Mouse (Mus musculus) lung, embryonic 16.5 days (tissue): Measurements from ENCODE around the gene Smtnl1. TPM values are rescaled to one million over a fixed set of nuclear protein-coding genes. Genes with fewer than 3 reads are reported as not detected.

Experiments used
- ATAC-seq: fragments of 200-750 bp; cut with Nextera tagmentation; 2 replicates; pipeline ENCODE4 v1.8.0; 2017; ENCODE audit warnings: low read depth, mild to moderate bottlenecking, moderate library complexity
- H3K27ac ChIP-seq: fragments of 300-500 bp; sonication (generic); 2 replicates; pipeline ENCODE4 v1.5.1; 2014; ENCODE audit warnings: mild to moderate bottlenecking, control low read depth, low read length
- H3K27me3 ChIP-seq: fragments of 300-500 bp; sonication (generic); 2 replicates; pipeline ENCODE4 v1.6.1; 2014; ENCODE audit warnings: low read depth, low read length, mixed read lengths; ENCODE audit not compliant: control insufficient read depth, insufficient read depth
- H3K36me3 ChIP-seq: fragments of 300-500 bp; sonication (generic); 2 replicates; pipeline ENCODE4 v1.6.1; 2014; ENCODE audit warnings: low read length; ENCODE audit not compliant: control insufficient read depth, insufficient read depth
- H3K4me1 ChIP-seq: fragments of 300-500 bp; sonication (generic); replicated peaks from 2 replicates; pipeline ENCODE4 v1.6.1; 2014; ENCODE audit warnings: low read length, mixed read lengths; ENCODE audit not compliant: control insufficient read depth, insufficient read depth
- H3K4me2 ChIP-seq: fragments of 300-500 bp; sonication (generic); 2 replicates; pipeline ENCODE4 v1.6.1; 2014; ENCODE audit warnings: low read depth, low read length, control low read depth
- H3K4me3 ChIP-seq: fragments of 300-500 bp; sonication (generic); 2 replicates; pipeline ENCODE4 v1.5.1; 2014; ENCODE audit warnings: mild to moderate bottlenecking, low read length, control low read depth
- H3K9ac ChIP-seq: fragments of 300-500 bp; sonication (generic); 2 replicates; pipeline ENCODE4 v1.6.1; 2014; ENCODE audit warnings: low read length, control low read depth
- H3K9me3 ChIP-seq: fragments of 300-500 bp; sonication (generic); 2 replicates; pipeline ENCODE4 v1.6.1; 2016; ENCODE audit warnings: low read length; ENCODE audit not compliant: control insufficient read depth
- WGBS: fragments of 180-500 bp; shearing (Covaris S2); extraction: QIAGEN DNeasy Blood & Tissue Kit; methylation state at CpG from one replicate; pipeline ENCODE4 v1.1.7; 2014; 5-methylcytosine and 5-hydroxymethylcytosine counted together
- polyA plus RNA-seq: library from polyadenylated mRNA; unstranded; fragments of >200 nt; fragmentation: Nextera tagmentation; extraction: Ambion mirVana; gene quantifications from 2 replicates; pipeline ENCODE4 v1.2.1, GENCODE M21; 2015

The Smtnl1 gene
- 0.70 and 0.77 TPM in 2 replicates for polyA plus RNA-seq

DNA sequence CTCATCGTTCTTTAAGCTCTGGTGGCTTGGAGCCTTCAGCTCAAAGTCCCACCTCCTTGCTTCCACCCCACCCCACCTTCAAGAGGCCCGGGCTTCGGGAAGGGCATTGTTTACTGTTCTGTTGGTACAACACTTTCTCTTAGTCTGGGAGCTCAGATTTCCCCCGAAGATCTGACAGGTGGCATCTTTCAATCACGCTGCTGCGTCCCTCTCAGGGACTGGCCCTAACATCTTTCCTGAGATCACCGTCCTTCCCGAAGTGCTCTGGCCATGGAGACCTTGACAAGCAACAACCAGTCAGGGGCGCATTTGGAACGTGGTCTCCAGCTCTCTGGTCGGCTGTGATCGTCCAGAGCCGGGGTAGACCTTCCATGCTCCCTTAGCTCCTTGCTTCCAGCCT is at the start of gene Smtnl1:
Smtnl1 (minus strand) TSS at position 101 of the 400 bp plus-strand sequence.
- no peak within 1 kb of the TSS for H3K27ac ChIP-seq

GRCm38 (mm10) chr2:84870623-84871160 is 48.2 kb upstream of the Smtnl1 start:
- H3K4me3 ChIP-seq, result no peak overlapping the region
- no peaks in the 10 kb centered on the region for H3K36me3 ChIP-seq
- H3K27me3 ChIP-seq, result peaks cover 89% of the 10 kb centered on the region
- no peak overlapping the region for H3K9ac ChIP-seq
- no peak overlapping the region for H3K4me2 ChIP-seq
- H3K27ac ChIP-seq, result no peak overlapping the region
- WGBS, result 58% methylated on average over 4 of the region's 4 CpGs
- H3K4me1 ChIP-seq, result peaks cover 13% of the 10 kb centered on the region
- no peaks in the 10 kb centered on the region for H3K9me3 ChIP-seq
- ATAC-seq, result no peak

More for the DNA sequence above, at the start of gene Smtnl1:
- Histone ChIP-seq H3K9me3 (no peaks in the 10 kb centered on the region), H3K4me2 (no peak within 1 kb of the TSS), H3K27me3 (peaks cover 5% of the 10 kb centered on the region; the same call in 1 of the 2 replicates), H3K36me3 (no peaks in the 10 kb centered on the region), H3K4me3 (no peak within 1 kb of the TSS), H3K9ac (no peak within 1 kb of the TSS), H3K4me1 (peaks cover 4% of the 10 kb centered on the region)
- WGBS, result 31% methylated on average over 13 of the region's 13 CpGs
- ATAC-seq, result no peak

- no peak overlapping the region for H3K27ac ChIP-seq
- H3K36me3 ChIP-seq, result no peaks in the 10 kb centered on the region
- H3K4me2 ChIP-seq, result no peak overlapping the region
- H3K4me1 ChIP-seq, result peaks cover 14% of the 10 kb centered on the region
- ATAC-seq, result no peak
- no peak overlapping the region for H3K4me3 ChIP-seq
- WGBS, result 58% methylated on average over 2 of the region's 2 CpGs
- H3K9ac ChIP-seq, result no peak overlapping the region
- peaks cover 77% of the 10 kb centered on the region for H3K27me3 ChIP-seq
- H3K9me3 ChIP-seq, result no peaks in the 10 kb centered on the region
Measured at GRCm38 (mm10) chr2:84868977-84869376, 46.5 kb upstream of the Smtnl1 start.

GRCm38 (mm10) chr2:84868521-84868943 is 46.1 kb upstream of the Smtnl1 start:
- WGBS, result 7% methylated on average over 5 of the region's 5 CpGs
- H3K4me3 ChIP-seq, result no peak overlapping the region
- H3K36me3 ChIP-seq, result no peaks in the 10 kb centered on the region
- H3K9me3 ChIP-seq, result no peaks in the 10 kb centered on the region
- H3K27me3 ChIP-seq, result peaks cover 72% of the 10 kb centered on the region
- no peak overlapping the region for H3K4me2 ChIP-seq
- H3K4me1 ChIP-seq, result peaks cover 14% of the 10 kb centered on the region
- no peak overlapping the region for H3K27ac ChIP-seq
- no peak overlapping the region for H3K9ac ChIP-seq
- ATAC-seq, result 0 out of 2 replicates have a peak, but pooled peaks have one; percentile 3

DNA sequence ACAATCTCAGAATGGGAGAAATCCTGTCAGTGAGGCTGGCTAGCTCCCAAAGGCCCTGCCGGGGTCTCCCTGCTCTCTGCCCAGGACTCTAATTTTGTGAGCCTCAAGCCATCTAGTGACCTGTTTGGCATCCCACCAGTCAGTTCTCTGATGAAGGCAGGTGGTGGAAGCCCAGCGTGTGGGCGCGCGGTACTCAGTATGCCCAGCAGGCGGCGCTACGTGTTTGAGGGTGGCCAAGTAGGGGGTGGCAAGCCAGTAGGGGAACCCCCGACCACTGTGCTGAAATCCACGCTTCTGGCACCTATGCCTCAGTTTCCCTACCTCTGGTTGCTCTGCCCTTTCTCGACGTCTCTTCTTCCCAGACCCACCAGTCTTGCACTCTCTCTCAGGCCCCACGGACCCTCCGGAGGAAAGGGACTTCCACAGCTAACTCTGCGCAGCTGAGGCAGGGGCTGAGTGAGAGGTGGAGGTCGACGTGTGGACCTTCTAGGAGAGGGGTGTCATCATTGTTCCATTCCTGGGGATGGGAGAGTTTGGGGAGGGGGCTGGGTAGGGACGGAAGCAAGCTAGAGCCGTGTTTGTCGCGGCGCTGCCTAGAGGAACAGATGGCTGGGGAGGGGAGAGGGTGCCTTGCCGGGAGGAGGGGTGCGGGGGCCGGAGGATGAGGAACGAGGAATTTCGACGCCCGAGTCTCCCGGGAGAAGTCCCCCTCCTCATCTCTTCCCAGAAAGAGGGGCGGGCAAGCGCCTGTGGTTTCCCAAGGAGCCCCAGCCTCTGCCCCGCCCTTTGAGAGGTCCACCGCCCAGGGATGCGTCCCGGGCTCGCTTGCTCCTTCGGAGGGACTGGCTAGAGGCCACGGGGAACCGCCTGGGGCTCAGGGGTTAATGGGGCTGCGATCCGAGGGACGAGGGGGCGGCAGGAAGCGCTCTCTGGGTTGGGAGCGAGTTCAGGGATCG is 43.4 kb upstream of the Smtnl1 start:
- H3K27me3 ChIP-seq, result peaks cover 46% of the 10 kb centered on the region
- H3K9me3 ChIP-seq, result no peaks in the 10 kb centered on the region
- H3K4me3 ChIP-seq, result peak overlapping the region; percentile 37
- ATAC-seq, result peak; percentile 47
- peaks cover 3% of the 10 kb centered on the region for H3K36me3 ChIP-seq
- peaks cover 4% of the 10 kb centered on the region for H3K4me1 ChIP-seq
- peak overlapping the region; percentile 65 for H3K4me2 ChIP-seq
- 1% methylated on average over 44 of the region's 47 CpGs for WGBS
- peak overlapping the region; percentile 11; the same call in 1 of the 2 replicates for H3K9ac ChIP-seq
- no peak overlapping the region for H3K27ac ChIP-seq

GRCm38 (mm10) chr2:84862231-84862630 is 39.8 kb upstream of the Smtnl1 start:
- no peak overlapping the region for H3K4me2 ChIP-seq
- H3K27ac ChIP-seq, result no peak overlapping the region
- no peak overlapping the region for H3K4me3 ChIP-seq
- peaks cover 4% of the 10 kb centered on the region for H3K4me1 ChIP-seq
- WGBS, result 68% methylated on average over 3 of the region's 3 CpGs
- peaks cover 15% of the 10 kb centered on the region for H3K27me3 ChIP-seq
- H3K9me3 ChIP-seq, result no peaks in the 10 kb centered on the region
- peaks cover 4% of the 10 kb centered on the region for H3K36me3 ChIP-seq
- no peak overlapping the region for H3K9ac ChIP-seq
- no peak for ATAC-seq

GRCm38 (mm10) chr2:84861430-84861829 is 39.0 kb upstream of the Smtnl1 start:
- 81% methylated on average over 3 of the region's 3 CpGs for WGBS

DNA sequence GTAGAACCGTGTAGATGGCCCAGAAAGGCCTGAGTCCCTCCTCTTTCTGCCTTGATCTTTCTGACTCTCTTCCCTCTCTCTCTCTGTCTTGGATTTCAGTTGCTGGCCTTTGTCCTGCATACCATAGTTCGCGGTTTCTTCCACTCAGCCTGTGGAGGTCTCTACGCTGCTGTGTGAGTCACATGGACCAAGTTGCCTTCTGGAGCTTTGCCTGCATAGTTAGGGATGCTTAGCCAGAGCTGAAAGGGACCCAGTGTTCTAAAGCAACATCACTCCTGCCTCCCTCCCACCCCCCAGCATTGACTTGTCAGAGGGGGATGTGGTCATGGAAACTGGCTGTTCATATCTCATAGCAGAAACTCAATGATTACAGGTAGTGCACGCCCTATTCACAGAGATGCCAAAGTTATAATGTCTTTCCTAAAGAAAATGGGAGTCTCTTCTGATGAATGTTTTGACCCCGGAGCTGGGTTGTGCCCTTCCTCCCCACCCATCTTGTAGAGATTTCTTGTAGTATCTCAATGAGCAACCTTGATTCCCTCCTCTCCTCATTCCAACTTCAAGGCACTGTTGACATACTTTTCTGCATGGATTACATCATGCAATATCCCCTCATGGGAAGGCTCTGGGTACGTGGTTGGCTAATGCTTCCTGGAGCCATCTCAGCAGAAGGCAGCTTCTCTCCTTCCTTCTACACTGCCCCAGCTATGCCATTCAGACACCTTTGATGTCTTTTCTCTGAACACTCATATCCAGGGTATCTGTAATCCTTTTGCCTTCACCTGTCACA is 37.7 kb upstream of the Smtnl1 start:
- 85% methylated on average over 7 of the region's 7 CpGs for WGBS
- no peak overlapping the region for H3K4me2 ChIP-seq
- no peak overlapping the region for H3K4me3 ChIP-seq
- ATAC-seq, result no peak; the same call in 1 of the 2 replicates
- H3K27ac ChIP-seq, result no peak overlapping the region
- H3K36me3 ChIP-seq, result peaks cover 8% of the 10 kb centered on the region
- no peaks in the 10 kb centered on the region for H3K9me3 ChIP-seq
- H3K4me1 ChIP-seq, result no peaks in the 10 kb centered on the region
- H3K27me3 ChIP-seq, result no peaks in the 10 kb centered on the region
- no peak overlapping the region for H3K9ac ChIP-seq

More at GRCm38 (mm10) chr2:84861430-84861829, 39.0 kb upstream of the Smtnl1 start:
- Histone ChIP-seq H3K9ac (no peak overlapping the region), H3K9me3 (no peaks in the 10 kb centered on the region), H3K27ac (no peak overlapping the region), H3K4me3 (no peak overlapping the region), H3K4me1 (peaks cover 4% of the 10 kb centered on the region), H3K27me3 (peaks cover 7% of the 10 kb centered on the region), H3K4me2 (no peak overlapping the region), H3K36me3 (peaks cover 8% of the 10 kb centered on the region)
- ATAC-seq, result no peak
